Mouse (Mus musculus) embryonic facial prominence, embryonic 15.5 days (tissue): ENCODE measurements around the gene Olfr153. TPM values are rescaled to one million over a fixed set of nuclear protein-coding genes. Genes with fewer than 3 reads are reported as not detected.
"Not testable (repeated sequence)": the region's sequence is repeated elsewhere in the genome, so short reads cannot be mapped to it uniquely, and the experiment has no call there.

Experiments used
- ATAC-seq: fragments of 200-750 bp; cut with Nextera tagmentation; 2 replicates; pipeline ENCODE4 v1.8.0; 2017; ENCODE audit warnings: low read depth, moderate TSS enrichment; ENCODE audit not compliant: insufficient number of reproducible peaks, low FRiP score, low TSS enrichment
- H3K27ac ChIP-seq: fragments of 300-500 bp; sonication (generic); replicated peaks from 2 replicates; pipeline ENCODE4 v1.5.1; 2015; ENCODE audit warnings: mild to moderate bottlenecking, inconsistent platforms
- H3K27me3 ChIP-seq: fragments of 300-500 bp; sonication (generic); 2 replicates; pipeline ENCODE4 v1.6.1; 2015; ENCODE audit warnings: inconsistent platforms
- H3K36me3 ChIP-seq: fragments of 300-500 bp; sonication (generic); 2 replicates; pipeline ENCODE4 v1.6.1; 2015; ENCODE audit warnings: mild to moderate bottlenecking, inconsistent platforms
- H3K4me1 ChIP-seq: fragments of 300-500 bp; sonication (generic); 2 replicates; pipeline ENCODE4 v1.6.1; 2015; ENCODE audit warnings: inconsistent platforms
- H3K4me2 ChIP-seq: fragments of 300-500 bp; sonication (generic); replicated peaks from 2 replicates; pipeline ENCODE4 v1.6.1; 2015; ENCODE audit warnings: mild to moderate bottlenecking, inconsistent platforms
- H3K4me3 ChIP-seq: fragments of 300-500 bp; sonication (generic); replicated peaks from 2 replicates; pipeline ENCODE4 v1.5.1; 2015; ENCODE audit warnings: mild to moderate bottlenecking, inconsistent platforms
- H3K9ac ChIP-seq: fragments of 300-500 bp; sonication (generic); 2 replicates; pipeline ENCODE4 v1.6.1; 2015; ENCODE audit warnings: inconsistent platforms
- H3K9me3 ChIP-seq: fragments of 300-500 bp; sonication (generic); replicated peaks from 2 replicates; pipeline ENCODE4 v1.6.1; 2016; ENCODE audit warnings: inconsistent platforms
- WGBS: fragments of 180-500 bp; shearing (Covaris S2); methylation state at CpG from one replicate; pipeline ENCODE4 v1.1.7; 2015; 5-methylcytosine and 5-hydroxymethylcytosine counted together
- polyA plus RNA-seq: library from polyadenylated mRNA; unstranded; fragments of >200 nt; fragmentation: Nextera tagmentation; extraction: Ambion mirVana; gene quantifications from 2 replicates; pipeline ENCODE4 v1.2.1, GENCODE M21; 2015

Olfr153 gene
- polyA plus RNA-seq, 1 experiment from 2014 or later = not detected

- not testable (repeated sequence) for H3K27me3 ChIP-seq, H3K9me3 ChIP-seq, H3K4me3 ChIP-seq, ATAC-seq, H3K27ac ChIP-seq, H3K36me3 ChIP-seq, H3K4me2 ChIP-seq, H3K9ac ChIP-seq, H3K4me1 ChIP-seq
- WGBS = 67% methylated on average over 1 of the region's 1 CpGs
These were observed 42.0 kb downstream of the Olfr153 start, which contains the start of gene Olfr1129 for GRCm38 (mm10) chr2:87573602-87574001. Olfr1129 (plus strand) TSS chr2:87573902.

Other genes starting within 250 kb of the Olfr153 start
- not detected in 2 replicates for gene Olfr1118, start 224.2 kb upstream of the Olfr153 start, polyA plus RNA-seq
- not detected in 2 replicates for gene Olfr1120, start 177.0 kb upstream of the Olfr153 start, polyA plus RNA-seq
- not detected in 2 replicates for gene Olfr1121, start 161.9 kb upstream of the Olfr153 start, polyA plus RNA-seq
- gene Olfr1122, start 145.9 kb upstream of the Olfr153 start, polyA plus RNA-seq = 0.09 and 0.16 TPM in 2 replicates
- 0.14 and 0.23 TPM in 2 replicates for gene Olfr1123, start 115.2 kb upstream of the Olfr153 start, polyA plus RNA-seq
- 0.07 TPM in 1 of 2 replicates, not detected in the other for gene Olfr1124, start 101.5 kb upstream of the Olfr153 start, polyA plus RNA-seq
- not detected in 2 replicates for gene Olfr1126, start 77.8 kb upstream of the Olfr153 start, polyA plus RNA-seq
- gene Pramel7, start 34.7 kb upstream of the Olfr153 start, polyA plus RNA-seq = not detected in 2 replicates
- gene Pramel6, start 25.2 kb upstream of the Olfr153 start, polyA plus RNA-seq = not detected in 2 replicates
- gene Olfr1128, start 13.7 kb downstream of the Olfr153 start, polyA plus RNA-seq = not detected in 2 replicates
- 0.17 TPM in 1 of 2 replicates, not detected in the other for gene Olfr1129, start 42.1 kb downstream of the Olfr153 start, polyA plus RNA-seq
- not detected in 2 replicates for gene Olfr1130, start 74.4 kb downstream of the Olfr153 start, polyA plus RNA-seq
- not detected in 2 replicates for gene Olfr1131, start 95.3 kb downstream of the Olfr153 start, polyA plus RNA-seq
- gene Olfr1132, start 105.7 kb downstream of the Olfr153 start, polyA plus RNA-seq = not detected in 2 replicates
- 0.24 and 0.49 TPM in 2 replicates for gene Olfr1133, start 115.6 kb downstream of the Olfr153 start, polyA plus RNA-seq
- not detected in 2 replicates for gene Olfr1134, start 126.7 kb downstream of the Olfr153 start, polyA plus RNA-seq
- not detected in 2 replicates for gene Olfr1135, start 141.9 kb downstream of the Olfr153 start, polyA plus RNA-seq
- not detected in 2 replicates for gene Olfr1136, start 162.2 kb downstream of the Olfr153 start, polyA plus RNA-seq
- 0.16 TPM in 1 of 2 replicates, not detected in the other for gene Olfr1137, start 181.4 kb downstream of the Olfr153 start, polyA plus RNA-seq
- not detected in 2 replicates for gene Olfr1138, start 208.2 kb downstream of the Olfr153 start, polyA plus RNA-seq
- 0.39 TPM in 1 of 2 replicates, not detected in the other for gene Olfr1140, start 212.0 kb downstream of the Olfr153 start, polyA plus RNA-seq
- gene Olfr1141, start 222.2 kb downstream of the Olfr153 start, polyA plus RNA-seq = not detected in 2 replicates
- gene Olfr152, start 247.7 kb downstream of the Olfr153 start, polyA plus RNA-seq = 0.17 TPM in 1 of 2 replicates, not detected in the other